Mouse (Mus musculus): ENCODE measurements at regions not wholly inside any gene's neighbourhood (a gene's known extent, or its start where the extent isn't known, plus 50 kb on each side); places are given as distances from the start of the nearest gene placed in this dataset.

DNA sequence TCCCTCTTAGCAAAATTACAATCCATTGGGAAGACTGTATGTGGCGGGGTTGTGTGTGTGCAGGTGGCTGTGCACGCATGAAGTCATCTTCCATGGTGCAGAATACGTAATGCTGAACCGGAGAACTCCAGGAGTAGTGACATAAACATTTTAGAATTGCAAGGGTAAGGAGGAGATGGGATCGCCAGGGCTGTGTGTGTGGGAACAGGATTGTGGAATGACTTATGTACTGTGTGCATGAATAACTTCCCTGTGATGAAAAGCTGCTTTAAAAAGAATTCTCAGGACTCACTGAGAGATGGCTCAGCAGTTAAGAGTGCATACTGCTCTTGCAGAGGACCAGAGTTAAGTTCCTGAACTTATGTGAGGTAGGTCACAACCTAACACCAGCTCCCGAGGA lies 57.2 kb upstream of the Slc30a5 start:
- DNase-seq (ENCODE audit: low read depth, low spot score) (no peak), ATAC-seq (no peak)
- no peaks in the 10 kb centered on the region for H3K27me3 ChIP-seq
- ChIA-PET CTCF (no interaction called here), POLR2A (no interaction called here)
- in situ Hi-C loops (cut with MboI; ENCODE audit: low pct_unique_long_range_greater_than_20kb) = loop anchor here (5.0 kb wide), 1 partner anchor 807 kb away; no protein-coding TSS in a partner anchor
- no peak for TF ChIP-seq CTCF (IDR thresholded peaks at IDR 0.05)

DNA sequence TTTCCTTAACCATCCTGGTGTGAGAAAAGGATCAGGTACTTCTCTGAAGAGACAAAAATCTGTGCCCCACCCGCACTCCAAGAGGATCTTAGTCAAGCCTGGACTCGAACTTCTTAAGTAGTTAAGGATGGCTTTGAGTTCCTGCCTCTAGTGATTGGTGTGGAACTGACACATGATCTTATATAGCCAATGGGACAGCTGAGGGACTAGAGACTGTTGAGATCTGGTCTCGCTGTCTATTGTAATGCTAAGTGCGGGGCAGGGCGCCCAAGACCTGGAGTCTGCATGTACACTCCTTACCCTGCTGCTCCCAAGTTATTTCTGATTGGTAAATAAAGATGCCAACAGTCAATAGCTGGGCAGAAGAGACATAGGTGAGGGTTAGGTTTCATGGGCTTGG lies 55.3 kb upstream of the Slc30a5 start:
- peaks cover 7% of the 10 kb centered on the region for H3K27me3 ChIP-seq
- in situ Hi-C loops (cut with MboI; ENCODE audit: low pct_unique_long_range_greater_than_20kb) = no loop called here
- TF ChIP-seq CTCF (IDR thresholded peaks at IDR 0.05) = no peak
- ChIA-PET POLR2A (no interaction called here), CTCF (interaction anchor here (1.1 to 1.9 kb wide), 2 partner anchors 10 to 34 kb away, joined by 4 to 5 read pairs; no protein-coding TSS in a partner anchor)
- DNase-seq (ENCODE audit: low read depth, low spot score) (no peak), ATAC-seq (no peak)

DNA sequence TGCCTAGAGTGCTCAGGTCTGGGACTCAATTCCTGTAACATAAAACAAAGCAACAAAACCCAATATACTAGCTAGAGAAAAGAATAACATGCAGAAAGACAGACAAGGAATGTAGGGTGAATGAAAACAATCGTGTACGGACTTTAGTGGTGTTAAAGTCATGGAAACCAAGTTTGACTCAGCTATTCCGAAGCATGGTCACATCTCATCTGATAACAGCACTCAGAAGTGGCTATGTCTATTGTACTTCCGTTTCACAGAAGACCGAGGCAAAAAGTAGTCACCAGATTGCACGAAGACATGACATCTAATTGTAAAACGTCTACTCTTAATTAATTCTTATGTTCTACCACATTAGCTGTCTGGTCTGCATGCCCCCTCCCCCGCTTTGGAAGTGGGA lies 50.5 kb upstream of the Slc30a5 start:
- ATAC-seq = no peak
- DNase-seq (ENCODE audit: low read depth, low spot score) = no peak
- H3K27me3 ChIP-seq = peaks cover 7% of the 10 kb centered on the region
- ChIA-PET POLR2A (no interaction called here), CTCF (interaction anchor here (0.9 to 1.1 kb wide), 2 partner anchors 19 to 766 kb away, joined by 3 read pairs; no protein-coding TSS in a partner anchor)
- TF ChIP-seq CTCF (IDR thresholded peaks at IDR 0.05) = no peak
- in situ Hi-C loops (cut with MboI; ENCODE audit: low pct_unique_long_range_greater_than_20kb) = no loop called here

All from Patski (cell line).